Mouse (Mus musculus): ENCODE measurements around the gene Ciz1.

The Ciz1 gene

DNA sequence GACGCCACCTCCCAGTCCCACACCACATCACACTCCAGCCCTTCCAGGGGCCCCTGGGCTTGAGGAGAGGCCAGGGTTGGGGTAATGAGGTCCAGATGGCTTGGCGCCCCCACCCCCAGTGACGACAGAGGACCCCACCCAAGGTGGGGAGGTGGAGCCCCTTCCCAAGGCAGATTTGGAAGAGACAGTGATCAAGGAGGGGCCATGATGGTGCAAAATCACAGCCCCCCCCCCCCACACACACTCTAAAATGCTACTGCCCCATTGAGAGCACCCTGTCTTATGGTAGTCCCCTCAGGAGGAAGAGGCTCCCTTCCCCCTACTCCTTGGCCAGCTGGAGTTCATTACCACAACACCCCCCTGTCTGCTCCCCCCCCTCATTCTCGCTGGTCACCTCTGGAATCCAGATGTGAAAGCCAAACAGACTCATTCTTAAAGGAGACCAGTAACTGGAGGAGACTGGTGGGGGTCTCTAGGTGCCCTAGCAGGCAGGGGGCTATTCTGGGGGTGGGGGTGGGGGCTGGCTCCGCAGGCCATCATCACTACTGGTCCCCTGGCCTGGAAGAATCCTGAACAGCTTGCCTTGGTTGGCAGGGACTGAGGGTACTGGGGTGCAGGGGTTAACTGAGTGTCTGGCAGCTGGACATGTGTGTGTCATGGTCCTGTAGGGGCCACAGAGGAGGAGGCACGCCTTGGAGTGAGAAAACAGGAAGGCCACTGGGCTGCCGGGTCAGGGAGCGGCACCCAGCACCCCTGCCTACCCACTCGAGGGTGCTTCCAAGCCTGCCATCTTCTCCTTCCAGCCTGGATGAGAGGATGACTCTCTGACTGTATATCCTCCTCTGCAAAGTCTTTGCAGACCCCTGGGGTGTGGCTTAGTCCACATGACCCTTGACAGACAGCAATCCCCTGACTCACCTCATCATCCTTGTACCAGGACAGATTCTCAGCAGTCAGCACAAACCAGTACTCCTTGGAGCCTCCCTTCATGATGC lies 32.2 kb upstream of the Ciz1 start:
- DNase-seq (ENCODE audit: low spot score) = peak; percentile 73

- DNase-seq (ENCODE audit: low spot score) = no peak
These were observed 31.4 kb upstream of the Ciz1 start for GRCm38 (mm10) chr2:32320721-32321120.

DNA sequence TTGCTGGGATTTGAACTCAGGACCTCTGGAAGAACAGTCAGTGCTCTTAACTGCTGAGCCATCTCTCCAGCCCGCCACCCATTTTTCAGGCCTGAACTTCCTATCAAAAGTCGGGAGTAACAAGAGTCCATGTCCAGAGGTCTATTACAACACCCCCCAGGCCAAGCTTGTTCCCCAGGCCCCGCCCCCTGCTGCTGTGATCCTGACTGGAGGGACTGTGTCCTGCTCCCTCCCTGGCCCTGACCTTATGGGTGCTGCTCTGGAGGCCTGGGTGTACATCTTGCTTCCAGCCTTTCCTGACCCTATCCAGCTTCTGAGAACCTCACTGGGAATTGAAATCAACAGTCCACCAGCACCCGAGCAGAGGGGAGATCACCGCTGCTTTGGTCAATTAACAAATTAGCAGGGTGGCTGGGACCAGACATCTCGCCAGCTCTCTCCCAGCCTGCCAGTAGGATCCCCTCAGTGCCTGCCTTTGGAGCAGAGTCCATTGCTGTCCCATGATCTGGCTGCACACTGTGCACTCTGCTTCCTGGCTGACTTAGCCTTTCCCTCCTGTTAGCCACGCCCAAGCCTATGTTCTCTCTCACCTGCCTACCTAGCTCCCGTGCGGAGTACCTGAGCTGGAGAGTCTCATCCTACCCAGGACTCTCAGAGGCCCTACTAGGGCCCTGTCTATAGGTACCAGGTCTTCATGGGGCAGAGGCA lies 30.4 kb upstream of the Ciz1 start:
- no peak for DNase-seq (ENCODE audit: low spot score)

DNA sequence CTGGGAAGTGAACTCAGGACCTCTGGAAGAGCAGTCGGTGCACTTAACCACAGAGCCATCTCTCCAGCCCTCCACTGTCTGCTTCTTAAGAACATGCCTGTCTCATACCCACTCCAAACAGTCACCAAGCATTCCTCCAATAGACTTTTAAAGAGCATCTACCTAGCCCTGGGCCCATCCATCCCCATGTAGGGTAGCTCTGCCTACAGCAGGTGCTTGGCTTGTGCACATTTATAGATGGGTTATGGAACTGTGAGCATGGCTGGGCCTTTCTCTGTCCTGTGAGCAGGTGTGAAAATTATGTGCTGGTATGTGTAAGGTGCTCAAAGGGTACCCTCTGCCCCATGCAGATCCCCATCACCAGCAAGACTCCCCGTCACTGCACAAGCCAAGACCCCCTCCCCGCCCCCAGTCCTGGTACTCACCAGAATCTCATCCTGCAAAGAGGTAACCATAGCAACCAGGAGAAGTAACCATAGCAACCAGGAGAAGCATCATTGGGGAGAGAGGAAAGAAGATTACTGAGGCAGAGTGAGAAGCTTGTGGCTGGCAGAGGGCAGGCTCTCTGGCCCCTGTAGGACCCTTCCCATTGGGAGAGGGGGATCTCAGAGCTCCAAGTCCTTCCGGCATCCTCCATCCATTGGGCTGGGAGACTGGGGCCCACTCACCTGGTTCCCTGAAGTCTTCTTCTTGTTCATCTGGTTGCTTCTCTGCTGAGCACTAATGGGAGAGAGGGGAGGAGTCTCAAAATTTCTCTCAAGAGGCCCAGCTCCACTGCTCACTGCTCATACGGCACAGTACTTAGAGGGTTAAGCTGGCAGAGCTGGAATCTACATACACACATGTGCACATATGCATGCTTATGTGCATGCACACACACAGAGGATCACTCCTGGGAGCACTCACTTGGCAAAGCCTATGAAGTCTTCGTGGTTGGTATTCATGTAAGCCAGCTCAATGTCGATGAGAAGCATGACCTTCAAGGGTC lies 29.1 kb upstream of the Ciz1 start:
- no peak for DNase-seq (ENCODE audit: low spot score)

GRCm38 (mm10) chr2:32324322-32324721 lies 27.8 kb upstream of the Ciz1 start:
- no peak for DNase-seq (ENCODE audit: low spot score)

DNA sequence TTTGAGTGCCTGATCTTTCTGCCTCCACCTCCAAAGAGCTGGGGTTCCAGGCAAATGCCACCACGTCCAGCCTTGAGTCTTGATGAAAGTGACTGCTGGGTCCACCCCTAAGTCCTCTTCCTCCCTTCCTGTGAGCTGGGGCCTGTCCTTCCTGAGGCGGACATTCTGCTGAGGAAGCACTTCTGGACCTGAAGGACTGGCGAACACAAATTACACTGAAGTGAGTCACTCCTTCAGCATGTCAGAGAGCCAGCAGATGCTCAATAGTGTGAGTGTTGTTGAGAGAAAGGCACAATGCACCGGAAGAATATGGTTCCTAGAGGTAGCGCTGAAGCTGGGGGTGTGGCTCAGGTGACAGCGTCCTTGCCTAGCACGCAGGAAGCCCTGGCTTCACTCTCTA lies 26.8 kb upstream of the Ciz1 start:
- DNase-seq (ENCODE audit: low spot score) = no peak

- no peak for DNase-seq (ENCODE audit: low spot score)
These were observed 24.9 kb upstream of the Ciz1 start for GRCm38 (mm10) chr2:32327200-32327599.

DNA sequence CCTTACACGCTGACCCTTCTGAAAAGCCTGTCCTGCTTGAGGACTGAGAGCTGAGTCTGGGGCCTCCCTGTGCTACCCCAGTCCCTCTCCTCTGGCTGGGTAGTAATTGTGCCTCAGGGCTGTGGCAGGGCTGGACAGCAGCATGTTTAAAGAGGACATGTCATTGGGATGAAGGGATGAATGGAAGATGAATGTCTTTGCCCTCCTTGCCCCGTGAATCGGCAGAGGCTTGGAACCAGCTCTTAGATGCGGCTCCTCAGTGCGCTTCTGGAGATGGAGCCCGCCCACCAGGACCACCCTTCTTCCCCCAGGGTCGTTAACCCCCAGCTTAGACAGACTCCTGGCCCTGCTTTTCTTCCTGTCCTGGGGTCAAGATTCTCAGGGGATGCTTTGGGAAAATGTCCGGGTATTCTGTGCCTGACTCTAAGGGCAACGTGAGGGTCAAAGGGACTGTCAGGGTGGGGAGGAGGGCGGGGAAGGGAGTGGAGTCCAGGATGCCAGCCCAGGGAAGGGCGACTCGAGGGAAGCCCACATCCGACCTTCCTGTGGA lies 23.1 kb upstream of the Ciz1 start:
- peak; percentile 80 for DNase-seq (ENCODE audit: low spot score)

GRCm38 (mm10) chr2:32329531-32329930 lies 22.6 kb upstream of the Ciz1 start:
- peak; percentile 48 for DNase-seq (ENCODE audit: low spot score)

- DNase-seq (ENCODE audit: low spot score) = no peak
These were observed 20.0 kb upstream of the Ciz1 start for GRCm38 (mm10) chr2:32332159-32332558.

DNA sequence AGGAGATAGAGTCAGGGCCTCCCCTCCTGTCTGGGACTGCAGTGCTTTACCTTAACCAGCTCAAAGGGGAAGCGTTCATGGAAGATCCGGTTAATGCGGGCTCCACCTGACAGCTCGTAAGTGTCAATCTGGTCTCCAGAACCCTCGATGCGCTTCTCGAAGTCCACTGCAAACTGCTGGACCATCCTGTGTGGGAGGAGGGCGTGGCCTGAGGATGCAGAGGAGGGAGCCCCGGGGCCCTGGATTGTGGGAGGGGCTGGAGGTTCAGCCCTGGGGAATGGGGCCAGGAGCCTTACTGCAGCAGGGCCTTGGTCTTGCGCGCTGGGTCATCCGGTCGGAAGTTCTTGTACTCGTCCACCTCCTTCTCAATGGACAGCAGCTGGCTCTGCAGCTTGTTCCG lies 16.2 kb upstream of the Ciz1 start:
- no peak for DNase-seq (ENCODE audit: low spot score)

- DNase-seq (ENCODE audit: low spot score) = no peak
These were observed 12.1 kb upstream of the Ciz1 start for GRCm38 (mm10) chr2:32339912-32340642.

- DNase-seq (ENCODE audit: low spot score) = no peak
These were observed 11.1 kb upstream of the Ciz1 start for GRCm38 (mm10) chr2:32340836-32341633.

GRCm38 (mm10) chr2:32341634-32341939 lies 10.5 kb upstream of the Ciz1 start:
- no peak for DNase-seq (ENCODE audit: low spot score)

- no peak for DNase-seq (ENCODE audit: low spot score)
These were observed 10.1 kb upstream of the Ciz1 start for GRCm38 (mm10) chr2:32342039-32342438.

- no peak for DNase-seq (ENCODE audit: low spot score)
These were observed 9.4 kb upstream of the Ciz1 start for GRCm38 (mm10) chr2:32342539-32343350.

DNA sequence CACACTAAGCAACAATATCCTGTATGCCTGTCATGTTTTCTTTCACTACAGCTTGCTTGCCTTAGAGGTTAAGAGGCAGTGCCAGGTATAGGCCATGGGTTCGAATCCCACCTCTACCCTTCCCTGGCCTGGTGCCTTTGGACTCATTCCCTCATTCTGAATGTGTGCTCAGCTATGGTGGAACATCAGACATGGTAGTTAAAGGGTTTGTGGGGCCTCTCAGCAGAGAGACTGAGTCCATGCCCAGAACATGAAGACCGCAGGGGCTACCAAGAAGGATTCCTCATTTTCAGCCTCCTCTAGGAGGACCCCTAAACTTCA lies 8.8 kb upstream of the Ciz1 start:
- no peak for DNase-seq (ENCODE audit: low spot score)

- DNase-seq (ENCODE audit: low spot score) = no peak
These were observed 8.1 kb upstream of the Ciz1 start for GRCm38 (mm10) chr2:32344056-32344455.

- no peak for DNase-seq (ENCODE audit: low spot score)
These were observed 7.4 kb upstream of the Ciz1 start for GRCm38 (mm10) chr2:32344598-32345321.
